Mouse (Mus musculus) hindlimb bud, embryonic 11.5 days (tissue): ENCODE data around the gene Nap1l1.

Experiments
- DNase-seq: peaks from one replicate; pipeline ENCODE4 v3.0.0-alpha.2; 2012; ENCODE audit warnings: low read depth, low spot score; ENCODE audit errors: extremely low spot score

The Nap1l1 gene

GRCm38 (mm10) chr10:111515071-111516010, 42.3 kb downstream of the Nap1l1 start:
- no peak for DNase-seq

- no peak for DNase-seq
Measured at GRCm38 (mm10) chr10:111516172-111516588, 43.2 kb downstream of the Nap1l1 start.

- no peak for DNase-seq
Measured at GRCm38 (mm10) chr10:111516804-111517436, 43.9 kb downstream of the Nap1l1 start.

- DNase-seq = no peak
Measured at GRCm38 (mm10) chr10:111518350-111518749, 45.3 kb downstream of the Nap1l1 start.

- DNase-seq = no peak
Measured at GRCm38 (mm10) chr10:111519620-111520370, 46.8 kb downstream of the Nap1l1 start.

- no peak for DNase-seq
Measured at GRCm38 (mm10) chr10:111520621-111521020, 47.6 kb downstream of the Nap1l1 start.

- no peak for DNase-seq
Measured at GRCm38 (mm10) chr10:111521636-111522035, 48.6 kb downstream of the Nap1l1 start.

- DNase-seq = no peak
Measured at GRCm38 (mm10) chr10:111522230-111522629, 49.2 kb downstream of the Nap1l1 start.

GRCm38 (mm10) chr10:111523894-111524293, 50.9 kb downstream of the Nap1l1 start:
- DNase-seq = no peak

- no peak for DNase-seq
Measured at GRCm38 (mm10) chr10:111527057-111527456, 54.0 kb downstream of the Nap1l1 start.

GRCm38 (mm10) chr10:111527613-111528012, 54.6 kb downstream of the Nap1l1 start:
- DNase-seq = no peak

- DNase-seq = no peak
Measured at GRCm38 (mm10) chr10:111528283-111528682, 55.3 kb downstream of the Nap1l1 start.

GRCm38 (mm10) chr10:111530398-111530797, 57.4 kb downstream of the Nap1l1 start:
- no peak for DNase-seq

- DNase-seq = no peak
Measured at GRCm38 (mm10) chr10:111534691-111535090, 61.7 kb downstream of the Nap1l1 start.

- no peak for DNase-seq
Measured at GRCm38 (mm10) chr10:111537410-111537809, 64.4 kb downstream of the Nap1l1 start.

GRCm38 (mm10) chr10:111539724-111540324, 66.8 kb downstream of the Nap1l1 start:
- DNase-seq = peak; percentile 67

- no peak for DNase-seq
Measured at GRCm38 (mm10) chr10:111540678-111541077, 67.7 kb downstream of the Nap1l1 start.

- DNase-seq = no peak
Measured at GRCm38 (mm10) chr10:111543106-111543505, 70.1 kb downstream of the Nap1l1 start.

- DNase-seq = no peak
Measured at GRCm38 (mm10) chr10:111543781-111544260, 70.8 kb downstream of the Nap1l1 start.

GRCm38 (mm10) chr10:111544311-111544710, 71.3 kb downstream of the Nap1l1 start:
- no peak for DNase-seq

- DNase-seq = no peak
Measured at GRCm38 (mm10) chr10:111545648-111546047, 72.6 kb downstream of the Nap1l1 start.
